In genomic region chr6:137282050-137282449, GRCm38 (mm10) we compare ENCODE assay signal across 10 mouse cellular contexts. TPM values are rescaled to one million over a fixed set of nuclear protein-coding genes. Genes with fewer than 3 reads are reported as not detected.
"Had no signal": no experiment of that assay in that cellular context is flagged by ENCODE, and none has a peak within 500 bp of the region (broad histone marks: within the 10 kb centered on the region; RNA-seq: fewer than 3 reads in every experiment).

No protein-coding gene starts in this region.

- ATAC-seq: liver, embryonic 12.5 days had no signal

- DNase-seq: kidney, adult 2 months; kidney, postnatal 14 days; lung, embryonic 14.5 days; lung, postnatal 10 days; lung, postnatal 4 days; midbrain, embryonic 14.5 days; right cerebral cortex, postnatal 14 days; thymus, postnatal 4 days had no signal

RNA-seq across cellular contexts. Expression of gene Ptpro, which starts 29.9 kb away (rescaled TPM):
- polyA plus RNA-seq: myocyte had no signal
